Mouse (Mus musculus) forebrain, embryonic 15.5 days (tissue): ENCODE measurements around the gene Tpm1. TPM values are rescaled to one million over a fixed set of nuclear protein-coding genes. Genes with fewer than 3 reads are reported as not detected.
A peak's percentile ranks its signal among the peaks of the same experiment; 100 is the strongest.

Experiments
- ATAC-seq: fragments of 200-750 bp; cut with Nextera tagmentation; replicated peaks from 2 replicates; pipeline ENCODE4 v1.8.0; 2017; ENCODE audit warnings: mild to moderate bottlenecking, moderate TSS enrichment, moderate library complexity
- H3K27ac ChIP-seq: fragments of 300-500 bp; sonication (generic); replicated peaks from 2 replicates; pipeline ENCODE4 v1.5.1; 2015; ENCODE audit warnings: mild to moderate bottlenecking, inconsistent platforms
- H3K27me3 ChIP-seq: fragments of 300-500 bp; sonication (generic); 2 replicates; pipeline ENCODE4 v1.6.1; 2015; ENCODE audit warnings: inconsistent platforms
- H3K36me3 ChIP-seq: fragments of 300-500 bp; sonication (generic); 2 replicates; pipeline ENCODE4 v1.6.1; 2015; ENCODE audit warnings: mild to moderate bottlenecking, inconsistent platforms
- H3K4me1 ChIP-seq: fragments of 300-500 bp; sonication (generic); 2 replicates; pipeline ENCODE4 v1.6.1; 2015; ENCODE audit warnings: inconsistent platforms
- H3K4me2 ChIP-seq: fragments of 300-500 bp; sonication (generic); replicated peaks from 2 replicates; pipeline ENCODE4 v1.6.1; 2015; ENCODE audit warnings: mild to moderate bottlenecking, inconsistent platforms
- H3K4me3 ChIP-seq: fragments of 300-500 bp; sonication (generic); 2 replicates; pipeline ENCODE4 v1.5.1; 2015; ENCODE audit warnings: mild to moderate bottlenecking, inconsistent platforms
- H3K9ac ChIP-seq: fragments of 300-500 bp; sonication (generic); replicated peaks from 2 replicates; pipeline ENCODE4 v1.6.1; 2015; ENCODE audit warnings: mild to moderate bottlenecking, inconsistent platforms
- H3K9me3 ChIP-seq: fragments of 300-500 bp; sonication (generic); 2 replicates; pipeline ENCODE4 v1.6.1; 2016; ENCODE audit warnings: inconsistent platforms
- WGBS: fragments of 180-500 bp; shearing (Covaris S2); methylation state at CpG from one replicate; pipeline ENCODE4 v1.1.7; 2015; ENCODE audit warnings: mixed read lengths; 5-methylcytosine and 5-hydroxymethylcytosine counted together
- polyA plus RNA-seq: library from polyadenylated mRNA; unstranded; fragments of >200 nt; fragmentation: Nextera tagmentation; extraction: Ambion mirVana; gene quantifications from 2 replicates; pipeline ENCODE4 v1.2.1, GENCODE M21; 2015

The Tpm1 gene
- polyA plus RNA-seq, 1 experiment from 2014 or later = 118 TPM

DNA sequence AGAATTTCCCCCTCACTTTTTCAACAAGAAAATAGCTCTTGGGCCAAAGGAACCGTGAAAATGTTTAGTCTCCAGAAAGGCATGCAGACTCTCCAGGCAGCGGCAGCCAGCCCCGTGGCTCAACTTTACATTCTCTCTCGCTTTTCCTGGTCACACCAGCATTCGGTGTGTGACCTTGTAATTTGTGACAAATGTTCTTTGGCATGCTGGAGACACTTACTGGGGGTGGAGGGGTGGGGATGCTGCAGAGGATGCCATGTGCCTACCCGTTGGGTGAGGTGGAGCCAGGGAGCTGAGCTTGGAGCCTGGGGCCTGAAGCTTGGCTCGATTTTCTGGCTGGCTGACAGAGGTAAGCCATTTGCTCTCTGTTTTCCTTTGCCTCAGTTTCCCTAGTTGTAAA lies 22.4 kb upstream of the Tpm1 start:
- no peak overlapping the region for H3K9ac ChIP-seq
- no peaks in the 10 kb centered on the region for H3K9me3 ChIP-seq
- no peak for ATAC-seq
- H3K36me3 ChIP-seq = no peaks in the 10 kb centered on the region
- H3K27me3 ChIP-seq = no peaks in the 10 kb centered on the region
- no peaks in the 10 kb centered on the region for H3K4me1 ChIP-seq
- no peak overlapping the region for H3K4me3 ChIP-seq
- WGBS = 50% methylated on average over 7 of the region's 7 CpGs
- H3K27ac ChIP-seq = no peak overlapping the region
- H3K4me2 ChIP-seq = no peak overlapping the region

DNA sequence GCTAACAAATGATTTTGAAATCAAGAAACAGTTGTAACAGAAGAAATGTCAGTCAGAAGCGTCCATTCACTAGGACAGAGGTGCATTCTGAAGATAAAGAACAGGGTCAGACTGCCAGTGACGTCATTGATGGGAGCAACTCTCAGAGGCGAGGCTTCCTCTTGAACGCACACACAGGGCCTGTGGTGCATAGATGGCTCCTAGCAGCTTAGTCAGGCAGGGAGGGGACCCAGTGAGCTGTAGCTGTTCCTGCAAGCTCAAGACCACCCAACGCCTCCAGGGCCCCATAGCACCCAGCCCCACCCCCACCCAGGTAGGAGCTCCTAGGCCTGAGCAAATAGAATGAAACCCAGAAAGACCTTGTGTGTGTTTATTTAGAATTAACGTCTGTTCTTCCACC lies 21.9 kb upstream of the Tpm1 start:
- Histone ChIP-seq H3K4me3 (no peak overlapping the region), H3K4me2 (no peak overlapping the region), H3K9ac (no peak overlapping the region), H3K36me3 (no peaks in the 10 kb centered on the region), H3K4me1 (no peaks in the 10 kb centered on the region), H3K27ac (no peak overlapping the region), H3K27me3 (no peaks in the 10 kb centered on the region), H3K9me3 (no peaks in the 10 kb centered on the region)
- WGBS = 28% methylated on average over 6 of the region's 6 CpGs
- ATAC-seq = no peak

DNA sequence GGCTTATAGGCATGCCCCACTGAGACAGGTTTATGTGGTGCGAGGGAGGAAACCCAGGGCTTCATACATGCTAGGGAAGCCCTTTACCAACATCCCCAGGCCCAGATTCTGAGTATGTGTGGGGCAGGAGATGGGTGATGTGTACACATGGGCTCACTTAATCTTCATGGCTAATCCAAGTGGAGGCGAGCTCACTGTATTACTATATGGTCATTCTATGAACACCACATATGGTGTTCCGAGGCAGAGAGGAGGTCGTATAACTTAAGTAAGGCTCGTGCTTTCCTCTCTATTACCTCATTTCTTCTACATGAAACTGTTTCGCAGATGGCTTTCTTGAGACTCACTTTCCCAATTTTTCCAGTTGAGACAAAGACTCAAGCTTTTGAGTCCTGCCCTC lies 17.4 kb upstream of the Tpm1 start:
- no peak overlapping the region for H3K27ac ChIP-seq
- no peaks in the 10 kb centered on the region for H3K9me3 ChIP-seq
- no peaks in the 10 kb centered on the region for H3K27me3 ChIP-seq
- no peak overlapping the region for H3K9ac ChIP-seq
- no peaks in the 10 kb centered on the region for H3K36me3 ChIP-seq
- H3K4me2 ChIP-seq = no peak overlapping the region
- WGBS = 95% methylated on average over 6 of the region's 6 CpGs
- no peak for ATAC-seq
- no peaks in the 10 kb centered on the region for H3K4me1 ChIP-seq
- no peak overlapping the region for H3K4me3 ChIP-seq

DNA sequence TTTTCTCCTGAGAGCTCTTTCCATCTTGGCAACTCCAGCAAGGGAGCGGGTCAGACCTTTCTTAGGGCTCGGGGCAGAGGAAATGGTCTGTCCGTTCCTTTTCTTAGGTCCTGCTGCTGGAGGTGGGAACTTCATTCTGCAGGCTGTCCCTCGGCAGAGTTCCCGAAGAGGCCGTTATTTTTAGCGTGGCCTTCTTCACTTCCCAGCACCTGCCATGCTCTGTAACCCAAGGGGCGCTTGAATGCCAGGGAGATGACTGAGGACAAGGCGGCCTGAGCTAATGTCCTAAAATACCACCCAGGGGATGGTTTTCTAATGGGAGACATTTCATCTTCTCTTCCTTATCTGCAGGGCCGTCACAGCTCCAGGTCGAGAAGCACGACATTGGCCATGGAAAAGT lies 10.5 kb upstream of the Tpm1 start:
- no peaks in the 10 kb centered on the region for H3K36me3 ChIP-seq
- 0 out of 2 replicates have a peak, but pooled peaks cover 3% of the 10 kb centered on the region for H3K4me1 ChIP-seq
- H3K4me3 ChIP-seq = no peak overlapping the region
- no peak overlapping the region for H3K4me2 ChIP-seq
- no peaks in the 10 kb centered on the region for H3K9me3 ChIP-seq
- ATAC-seq = no peak
- 85% methylated on average over 12 of the region's 12 CpGs for WGBS
- no peaks in the 10 kb centered on the region for H3K27me3 ChIP-seq
- no peak overlapping the region for H3K9ac ChIP-seq
- no peak overlapping the region for H3K27ac ChIP-seq

DNA sequence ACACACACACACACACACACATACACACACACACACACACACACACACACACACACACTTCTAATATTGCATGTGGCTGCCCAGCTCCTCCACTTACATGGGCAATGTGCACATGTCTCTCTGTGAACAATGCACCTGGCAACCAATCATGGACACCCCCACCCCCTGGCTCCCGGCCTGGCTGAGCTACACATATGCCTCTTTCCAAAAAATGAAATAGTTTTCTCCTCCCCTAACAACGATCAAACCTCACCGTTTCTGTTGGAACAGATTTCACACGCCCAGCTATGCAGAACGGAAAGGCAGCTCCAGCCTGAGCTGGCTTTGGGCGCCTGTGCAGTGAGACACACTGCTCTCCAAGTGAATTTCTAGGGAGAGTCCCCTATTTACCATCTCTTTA lies 9.2 kb upstream of the Tpm1 start:
- WGBS = 52% methylated on average over 6 of the region's 6 CpGs
- Histone ChIP-seq H3K4me3 (no peak overlapping the region), H3K9me3 (no peaks in the 10 kb centered on the region), H3K4me1 (0 out of 2 replicates have a peak, but pooled peaks cover 3% of the 10 kb centered on the region), H3K27me3 (no peaks in the 10 kb centered on the region), H3K9ac (no peak overlapping the region), H3K36me3 (no peaks in the 10 kb centered on the region), H3K4me2 (no peak overlapping the region), H3K27ac (0 out of 2 replicates have a peak overlapping the region, but pooled peaks have one; percentile 15)
- ATAC-seq = peak; percentile 63

DNA sequence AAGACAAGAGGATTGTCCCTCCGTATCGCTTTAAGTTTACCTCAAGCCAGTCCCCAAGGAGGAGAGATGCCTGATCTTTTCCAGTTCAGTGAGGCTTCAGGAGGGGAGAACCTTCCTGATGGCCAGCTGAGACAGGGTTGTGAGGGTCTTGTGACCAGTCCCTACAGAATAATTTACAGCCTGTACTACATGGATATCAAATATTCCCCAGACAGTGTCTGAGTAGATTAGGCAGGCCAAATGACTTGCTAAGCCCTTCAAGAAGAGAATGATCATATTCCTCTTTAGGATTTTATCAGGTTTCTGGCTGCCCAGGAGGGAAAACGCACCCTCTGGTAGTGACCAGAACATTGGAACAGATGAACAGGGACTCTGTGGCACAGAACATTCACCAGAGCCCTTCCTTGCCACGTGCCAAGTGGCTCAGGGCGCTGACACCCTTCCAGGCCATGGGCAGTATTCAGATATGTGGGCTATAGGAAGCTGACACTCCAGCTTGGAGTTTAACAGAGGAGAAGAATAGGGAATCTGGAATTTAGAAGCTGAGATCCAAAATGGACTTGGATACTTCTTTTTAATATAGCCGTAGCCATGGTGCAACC lies 1.6 kb upstream of the Tpm1 start:
- WGBS = 81% methylated on average over 6 of the region's 6 CpGs
- no peak for ATAC-seq

DNA sequence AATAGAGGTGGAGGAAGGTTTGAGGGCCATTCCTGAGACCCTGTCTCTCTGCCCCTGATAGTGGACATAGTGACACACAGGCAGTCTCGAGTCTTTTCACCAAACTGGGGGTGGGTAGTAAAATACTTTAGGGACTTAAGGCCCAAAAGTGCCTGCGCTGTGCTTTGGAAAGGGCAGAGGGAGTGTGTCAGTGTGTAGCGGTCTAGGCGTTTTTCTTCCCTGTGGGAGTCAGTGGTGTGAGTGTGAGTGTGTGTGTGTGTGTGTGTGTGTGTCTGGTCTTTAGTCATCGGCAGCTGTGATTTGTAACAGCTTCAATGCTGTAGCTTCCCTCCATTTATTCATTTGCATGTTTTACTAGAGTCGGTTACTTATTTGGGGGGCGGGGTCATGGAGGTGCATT lies 630 bp upstream of the Tpm1 start:
- 25% methylated on average over 7 of the region's 7 CpGs for WGBS

More for the DNA sequence above, 1.6 kb upstream of the Tpm1 start:
- Histone ChIP-seq H3K36me3 (no peaks in the 10 kb centered on the region), H3K4me3 (no peak overlapping the region), H3K9me3 (no peaks in the 10 kb centered on the region), H3K4me2 (no peak overlapping the region), H3K27me3 (peaks cover 44% of the 10 kb centered on the region), H3K4me1 (peaks cover 29% of the 10 kb centered on the region), H3K27ac (no peak overlapping the region), H3K9ac (no peak overlapping the region)

DNA sequence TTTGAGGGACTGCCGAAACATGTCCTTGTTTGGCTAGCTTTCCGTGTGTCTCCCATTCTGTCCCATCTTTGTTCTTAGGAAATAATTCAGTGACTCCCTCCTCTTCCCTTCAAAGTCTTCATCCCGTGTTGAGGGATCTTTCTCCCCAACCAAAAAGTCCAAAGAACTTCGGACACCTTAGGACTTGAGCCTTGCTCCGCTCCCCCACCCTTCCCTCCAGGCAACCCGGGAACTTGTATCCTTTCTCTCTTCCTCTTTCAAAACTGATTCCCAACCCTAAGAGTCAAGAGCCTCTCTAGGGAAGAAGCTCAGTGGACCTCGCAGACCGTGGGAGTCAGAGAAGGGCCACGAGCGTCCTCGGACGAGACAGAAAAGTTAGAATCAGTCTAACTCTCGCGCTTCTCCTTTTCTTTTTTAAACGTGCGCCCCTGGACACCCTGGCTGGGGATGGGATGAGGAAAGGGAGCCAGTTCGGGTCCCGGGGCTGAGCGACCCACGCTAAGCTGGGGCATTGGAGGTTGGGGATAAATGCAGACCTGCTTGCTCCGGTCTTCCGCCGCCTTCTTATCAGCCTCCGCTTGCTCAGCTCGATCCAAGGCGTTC lies 622 bp downstream of the Tpm1 start:
- WGBS = under 1% methylated on average over 26 of the region's 26 CpGs
- H3K36me3 ChIP-seq = no peaks in the 10 kb centered on the region

More for the DNA sequence above, 630 bp upstream of the Tpm1 start:
- H3K27me3 ChIP-seq = peaks cover 44% of the 10 kb centered on the region
- H3K4me3 ChIP-seq = peak overlapping the region; percentile 48; the same call in 1 of the 2 replicates
- no peak overlapping the region for H3K9ac ChIP-seq
- H3K4me1 ChIP-seq = peaks cover 31% of the 10 kb centered on the region
- H3K4me2 ChIP-seq = peak overlapping the region; percentile 95
- ATAC-seq = no peak
- H3K9me3 ChIP-seq = no peaks in the 10 kb centered on the region
- H3K36me3 ChIP-seq = no peaks in the 10 kb centered on the region
- no peak overlapping the region for H3K27ac ChIP-seq

DNA sequence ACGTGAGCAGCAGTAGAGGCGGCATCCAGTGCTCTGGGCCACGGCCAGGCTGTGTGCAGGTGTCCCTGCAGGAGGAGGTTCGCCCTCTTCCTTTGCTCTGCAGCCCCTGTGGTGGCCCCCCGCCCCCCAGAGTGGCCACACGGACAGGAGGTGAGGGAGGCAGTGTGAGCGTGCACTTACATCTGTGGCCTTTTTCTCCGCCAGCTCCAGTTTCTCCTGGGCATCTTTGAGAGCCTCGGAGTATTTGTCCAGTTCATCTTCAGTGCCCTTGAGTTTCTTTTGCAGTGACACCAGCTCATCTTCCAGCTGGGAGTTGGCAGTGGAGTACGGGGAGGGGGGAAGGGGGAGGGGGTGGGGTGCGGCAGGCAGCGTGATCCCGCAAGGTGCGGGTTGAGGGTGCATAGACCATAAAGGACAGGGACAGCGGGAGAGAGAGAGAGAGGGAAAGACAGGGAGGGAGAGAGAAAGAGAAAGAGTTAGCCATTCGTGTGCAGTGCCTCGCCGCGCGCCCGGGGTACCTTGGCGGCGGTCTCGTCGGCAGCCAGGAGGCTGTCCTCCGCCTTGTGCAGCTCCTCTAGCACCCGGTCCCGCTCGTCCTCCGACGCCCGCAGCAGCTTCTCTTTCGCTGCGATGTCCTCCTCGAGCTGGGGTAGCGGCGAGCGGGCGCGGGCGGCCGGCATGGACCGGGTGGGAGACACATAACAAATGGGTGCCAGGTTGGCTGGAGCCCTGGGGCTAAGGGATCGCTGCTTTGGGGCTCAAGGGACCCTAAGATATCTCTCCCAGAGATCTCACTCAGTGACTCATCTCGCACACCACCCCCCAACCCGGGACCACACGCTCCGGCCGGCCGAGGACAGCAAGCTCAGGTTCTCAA lies 1.4 kb downstream of the Tpm1 start:
- H3K27me3 ChIP-seq = peaks cover 44% of the 10 kb centered on the region

More for the DNA sequence above, 622 bp downstream of the Tpm1 start:
- H3K9ac ChIP-seq = peak overlapping the region; percentile 54
- no peaks in the 10 kb centered on the region for H3K9me3 ChIP-seq
- peaks cover 36% of the 10 kb centered on the region for H3K4me1 ChIP-seq
- H3K4me2 ChIP-seq = peak overlapping the region; percentile 95
- peak overlapping the region; percentile 48 for H3K4me3 ChIP-seq
- no peak for ATAC-seq
- H3K27ac ChIP-seq = no peak overlapping the region
- peaks cover 44% of the 10 kb centered on the region for H3K27me3 ChIP-seq

DNA sequence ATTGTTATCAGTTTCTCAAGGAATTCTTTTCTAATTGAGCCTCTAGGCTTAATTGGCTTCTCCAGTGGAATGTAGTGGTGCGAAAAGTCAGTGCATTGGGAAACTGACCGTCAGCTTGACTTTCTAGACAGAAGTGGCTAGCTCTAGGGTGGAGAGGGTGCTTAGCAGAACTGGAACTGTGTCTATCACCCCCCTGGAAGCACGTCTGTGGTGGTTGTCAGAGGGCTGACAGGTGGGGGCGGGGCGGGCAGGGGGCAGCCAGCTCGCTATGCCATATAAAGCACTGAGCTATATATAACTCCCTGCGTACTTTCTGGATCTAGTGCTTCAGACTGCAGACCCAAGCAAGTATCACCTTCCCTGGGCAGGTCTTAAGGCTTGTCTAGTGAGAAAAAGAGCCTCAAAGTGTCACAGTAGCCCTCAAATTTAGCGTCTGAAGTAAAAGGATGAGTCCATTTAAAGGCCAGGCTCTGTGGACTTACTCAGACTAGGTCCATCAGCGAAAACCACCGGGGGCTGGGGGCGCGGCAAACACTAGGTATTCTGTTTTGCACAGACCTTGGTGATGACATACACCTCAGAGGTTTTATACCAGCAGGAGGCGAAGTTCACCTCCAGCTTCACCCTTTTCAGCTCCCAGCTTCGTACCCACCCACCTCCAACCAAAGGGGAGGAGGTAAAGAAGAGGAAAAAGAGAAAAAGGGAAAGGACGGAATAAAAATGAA lies 2.2 kb downstream of the Tpm1 start:
- peak overlapping the region; percentile 95 for H3K4me2 ChIP-seq
- no peak for ATAC-seq
- 0 out of 2 replicates have a peak overlapping the region, but pooled peaks have one; percentile 54 for H3K9ac ChIP-seq
- peaks cover 44% of the 10 kb centered on the region for H3K27me3 ChIP-seq
- peak overlapping the region; percentile 48 for H3K4me3 ChIP-seq
- no peaks in the 10 kb centered on the region for H3K9me3 ChIP-seq
- no peak overlapping the region for H3K27ac ChIP-seq
- peaks cover 48% of the 10 kb centered on the region for H3K4me1 ChIP-seq
- WGBS = 4% methylated on average over 15 of the region's 15 CpGs
- H3K36me3 ChIP-seq = no peaks in the 10 kb centered on the region

More for the DNA sequence above, 1.4 kb downstream of the Tpm1 start:
- under 1% methylated on average over 50 of the region's 50 CpGs for WGBS
- peak overlapping the region; percentile 54 for H3K9ac ChIP-seq
- no peak overlapping the region for H3K27ac ChIP-seq
- no peaks in the 10 kb centered on the region for H3K9me3 ChIP-seq
- H3K36me3 ChIP-seq = no peaks in the 10 kb centered on the region
- peak overlapping the region; percentile 48 for H3K4me3 ChIP-seq
- H3K4me2 ChIP-seq = peak overlapping the region; percentile 95
- peaks cover 40% of the 10 kb centered on the region for H3K4me1 ChIP-seq
- ATAC-seq = no peak

DNA sequence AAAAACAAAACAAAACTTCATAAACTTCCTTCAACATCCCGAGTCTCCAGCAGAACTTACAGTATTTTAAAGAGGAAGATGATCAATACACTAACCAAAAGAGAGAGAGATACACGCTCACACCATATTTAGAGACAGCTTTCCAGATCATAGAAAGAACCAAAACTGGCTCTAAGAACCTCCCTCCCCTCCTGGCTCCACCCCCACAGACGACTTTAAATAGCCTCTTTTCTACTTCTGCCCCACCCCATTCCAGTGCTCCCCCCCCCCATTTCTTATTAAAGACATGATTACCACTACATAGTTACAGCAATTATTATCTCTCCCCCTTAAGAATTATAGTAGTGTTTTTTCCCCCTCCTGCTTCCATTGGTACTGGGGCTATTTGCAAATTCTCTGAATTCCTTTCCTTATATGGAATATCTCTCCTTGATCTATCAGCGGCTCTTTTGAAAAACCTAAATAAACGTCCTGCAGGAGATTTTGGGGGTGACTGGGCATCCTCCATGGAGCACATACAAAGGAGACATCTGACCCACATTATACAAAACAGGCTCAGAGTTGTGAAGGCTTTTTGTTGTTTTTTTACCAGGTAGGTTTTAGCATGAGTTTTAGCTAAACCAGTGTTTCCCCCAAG lies 3.1 kb downstream of the Tpm1 start:
- Histone ChIP-seq H3K9me3 (no peaks in the 10 kb centered on the region), H3K9ac (no peak overlapping the region), H3K27me3 (peaks cover 37% of the 10 kb centered on the region), H3K36me3 (no peaks in the 10 kb centered on the region), H3K4me2 (no peak overlapping the region), H3K4me3 (no peak overlapping the region), H3K4me1 (peaks cover 57% of the 10 kb centered on the region), H3K27ac (no peak overlapping the region)
- no peak for ATAC-seq
- 9% methylated on average over 5 of the region's 5 CpGs for WGBS
